Mouse (Mus musculus) thymus, postnatal 0 days (tissue): ENCODE measurements around the gene Scrg1. TPM values are rescaled to one million over a fixed set of nuclear protein-coding genes. Genes with fewer than 3 reads are reported as not detected.
"Not testable (repeated sequence)": the region's sequence is repeated elsewhere in the genome, so short reads cannot be mapped to it uniquely, and the experiment has no call there.

ENCODE experiments used
- DNase-seq: peaks from one replicate; pipeline ENCODE4 v3.0.0-alpha.2; 2015; ENCODE audit warnings: low spot score
- polyA plus RNA-seq: library from polyadenylated mRNA; unstranded; fragments of >200 nt; fragmentation: Nextera tagmentation; extraction: Ambion mirVana; gene quantifications from 2 replicates; pipeline ENCODE4 v1.2.1, GENCODE M21; 2015

The Scrg1 gene
- polyA plus RNA-seq, 1 experiment from 2014 or later, result not detected

DNA sequence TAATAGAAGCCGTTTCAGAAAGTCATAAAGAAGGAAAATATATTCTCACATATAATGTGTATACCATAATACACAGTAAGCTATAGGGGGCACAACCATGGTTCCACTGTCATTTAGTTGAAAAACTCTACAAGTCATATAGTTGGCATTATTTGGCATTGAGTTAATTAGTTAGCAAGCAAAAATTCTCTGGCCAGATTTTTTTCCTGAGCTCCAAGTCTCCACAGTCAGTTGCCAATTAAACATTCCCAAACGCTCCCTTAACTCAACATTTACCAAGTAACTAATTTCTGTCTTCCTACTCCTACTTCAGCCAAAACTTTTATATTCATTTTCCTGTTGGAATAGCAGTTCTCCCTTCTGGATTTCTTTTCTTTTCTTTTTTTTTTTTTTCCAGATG is 2.4 kb upstream of the Scrg1 start:
- no peak for DNase-seq

DNA sequence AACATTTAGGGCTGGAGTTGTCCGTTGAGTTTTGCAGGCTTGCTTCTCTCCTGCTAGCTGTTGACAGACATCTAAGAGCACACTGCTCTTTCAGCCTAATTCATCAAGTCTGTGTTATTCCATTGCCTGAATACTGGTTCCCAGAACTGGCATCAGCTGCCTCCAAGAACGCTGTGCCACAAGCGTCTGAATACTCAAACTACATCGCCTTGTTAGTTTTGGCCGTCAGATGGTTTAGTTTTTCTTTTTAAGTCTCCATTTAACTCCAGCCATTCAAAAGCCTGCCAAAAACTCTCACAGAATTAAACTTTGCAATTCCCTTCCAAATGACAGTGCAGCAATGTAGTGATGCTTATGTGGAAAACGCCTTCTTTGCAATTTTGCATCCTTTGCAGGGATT is 1.4 kb downstream of the Scrg1 start:
- no peak for DNase-seq

DNA sequence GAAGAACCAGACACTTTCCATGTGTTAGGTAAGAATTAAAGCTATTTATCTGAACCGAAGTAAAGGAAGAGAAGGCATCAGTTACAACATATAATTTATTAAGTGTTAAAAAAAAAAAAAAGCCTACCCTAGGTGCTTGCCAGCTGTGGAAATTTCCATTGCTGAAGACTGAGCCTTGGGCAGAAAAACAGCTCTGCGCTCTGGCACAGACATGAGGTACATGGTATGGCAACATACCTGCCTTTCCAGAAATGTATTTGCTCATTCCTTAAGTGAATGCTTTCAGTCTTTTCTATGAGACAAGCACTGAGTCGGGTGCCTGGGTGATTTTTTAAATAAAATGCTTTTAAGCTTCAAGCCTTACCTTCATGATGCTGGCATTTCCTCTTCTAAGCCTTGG is 2.2 kb downstream of the Scrg1 start:
- no peak for DNase-seq

DNA sequence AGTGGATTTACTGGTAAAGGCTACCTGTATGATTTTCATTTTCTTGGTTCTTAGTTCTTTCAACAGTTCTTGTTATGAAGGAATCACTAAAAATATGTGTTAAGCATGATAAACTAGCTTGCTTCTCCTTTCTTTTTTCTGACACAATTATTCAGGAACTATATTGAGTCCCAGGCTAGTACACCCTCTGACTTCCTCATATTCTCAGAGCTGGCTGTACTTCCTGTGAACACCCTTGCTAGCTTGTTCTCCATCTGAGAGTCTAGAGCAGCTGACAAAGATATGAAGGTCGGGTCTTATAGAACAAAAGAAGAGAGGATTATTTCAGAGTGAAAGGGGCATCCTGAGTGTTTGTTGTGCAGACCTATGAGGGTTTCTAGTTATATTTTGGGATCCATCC is 7.1 kb downstream of the Scrg1 start:
- no peak for DNase-seq

DNA sequence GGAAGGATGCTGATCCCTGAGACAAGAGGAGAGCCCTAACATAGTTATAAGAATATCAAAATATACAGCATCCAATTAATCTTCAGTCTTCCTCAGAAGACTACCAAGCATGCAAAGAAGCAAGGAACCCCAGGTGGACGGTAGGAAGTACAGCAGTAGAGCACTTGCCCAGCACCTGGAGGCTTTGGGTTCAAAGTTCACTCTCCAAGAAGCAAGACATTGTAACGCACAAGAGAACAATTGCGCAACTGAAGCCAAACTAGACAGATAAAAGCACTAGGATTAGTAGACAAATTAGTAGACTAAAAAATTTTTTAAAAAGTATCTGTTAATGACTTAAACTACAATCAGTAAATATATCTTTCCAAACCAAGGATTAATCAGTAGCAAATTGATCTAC is 8.0 kb downstream of the Scrg1 start:
- DNase-seq, result no peak

DNA sequence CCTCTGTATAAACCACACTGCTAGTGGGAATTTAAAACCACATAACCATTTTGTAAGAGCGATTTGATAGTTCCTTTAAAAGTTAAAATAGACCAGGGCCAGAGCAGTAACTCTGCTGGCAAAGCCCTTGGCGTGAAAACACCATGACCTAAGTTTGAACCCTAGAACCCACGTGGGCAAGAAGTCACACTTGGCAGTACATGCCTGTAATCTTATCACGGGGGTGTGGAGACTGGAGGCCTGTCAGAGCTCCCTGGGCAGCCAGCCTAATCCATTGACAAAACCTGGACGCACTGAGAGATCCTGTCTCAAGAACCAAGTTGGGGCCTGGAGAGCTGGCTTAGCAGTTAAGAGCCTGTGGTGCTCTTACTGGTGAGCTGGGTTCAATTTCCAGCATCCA is 12.9 kb downstream of the Scrg1 start:
- DNase-seq, result no peak

DNA sequence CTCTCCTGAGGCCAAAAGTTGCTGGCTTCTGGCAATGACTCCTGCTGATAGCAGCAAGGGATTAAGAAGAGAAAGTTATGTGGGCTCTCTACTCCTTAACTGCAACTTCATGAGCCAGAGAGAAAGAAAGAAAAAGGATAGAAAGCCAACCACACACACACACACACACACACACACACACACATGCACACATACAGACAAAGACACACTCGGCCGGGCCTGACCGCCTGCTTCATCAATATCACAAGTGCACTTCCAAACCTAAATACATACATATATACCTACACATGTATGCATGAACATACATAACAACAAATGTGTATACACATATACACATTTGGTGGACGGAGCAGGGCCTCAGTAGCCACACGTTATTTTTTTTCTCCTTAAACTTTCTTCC is 15.1 kb downstream of the Scrg1 start:
- DNase-seq, result no peak

DNA sequence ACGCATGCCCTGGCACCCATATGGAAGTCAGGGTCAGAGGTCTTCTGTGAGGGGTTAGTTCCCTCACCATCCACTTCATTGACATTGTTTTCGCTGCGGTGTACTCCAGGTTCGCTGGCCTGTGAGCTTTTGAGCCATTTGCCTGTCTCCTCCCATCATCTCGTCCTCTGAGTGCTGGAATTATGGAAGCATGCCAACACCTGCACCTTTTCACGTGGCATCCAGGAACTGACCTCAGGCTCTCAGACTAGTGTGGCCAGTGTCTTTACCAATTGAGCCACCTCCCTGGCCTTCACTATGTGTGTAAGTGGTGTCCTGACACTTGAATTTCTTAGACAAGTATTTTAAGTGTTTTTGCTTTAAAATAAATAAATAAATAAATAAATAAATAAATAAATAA is 18.0 kb downstream of the Scrg1 start:
- DNase-seq, result no peak

DNA sequence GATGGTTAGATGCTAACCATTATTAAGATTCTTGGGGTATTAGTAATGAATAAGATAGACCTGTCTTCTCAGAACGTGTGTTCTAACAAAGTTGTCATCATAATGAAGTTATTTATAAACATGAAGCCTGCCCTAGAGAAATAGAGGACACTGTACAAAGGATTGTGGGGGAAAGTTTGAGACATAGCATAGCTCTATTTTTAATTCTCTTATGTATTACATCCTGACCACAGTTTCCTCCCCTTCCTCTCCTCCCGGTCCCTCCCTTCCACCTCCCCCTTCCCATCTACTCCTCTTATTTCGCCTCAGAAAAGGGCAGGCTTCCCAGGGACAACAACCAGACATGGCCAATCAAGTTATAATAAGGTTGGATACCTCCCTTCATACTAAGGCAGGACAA is 22.7 kb downstream of the Scrg1 start:
- no peak for DNase-seq

DNA sequence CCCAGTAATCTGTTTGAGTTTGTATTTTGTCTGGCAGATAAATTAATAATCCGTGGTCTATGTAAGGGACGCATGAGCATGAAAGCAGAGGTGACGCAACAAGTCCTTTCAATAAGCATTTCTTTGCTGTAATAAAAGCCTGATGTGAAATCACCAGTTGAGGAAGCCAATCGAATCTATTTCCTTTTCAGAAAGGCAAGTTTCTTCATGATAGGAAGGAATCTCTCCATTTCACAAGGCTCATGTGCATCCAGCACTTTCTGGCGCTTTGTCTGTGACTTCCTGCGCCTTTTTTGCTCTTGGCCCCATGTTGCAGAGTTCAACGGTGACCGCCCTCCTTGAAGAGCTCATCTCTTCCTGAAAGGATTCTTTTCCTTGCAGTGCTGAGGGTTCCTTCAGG is 24.0 kb downstream of the Scrg1 start:
- no peak for DNase-seq

DNA sequence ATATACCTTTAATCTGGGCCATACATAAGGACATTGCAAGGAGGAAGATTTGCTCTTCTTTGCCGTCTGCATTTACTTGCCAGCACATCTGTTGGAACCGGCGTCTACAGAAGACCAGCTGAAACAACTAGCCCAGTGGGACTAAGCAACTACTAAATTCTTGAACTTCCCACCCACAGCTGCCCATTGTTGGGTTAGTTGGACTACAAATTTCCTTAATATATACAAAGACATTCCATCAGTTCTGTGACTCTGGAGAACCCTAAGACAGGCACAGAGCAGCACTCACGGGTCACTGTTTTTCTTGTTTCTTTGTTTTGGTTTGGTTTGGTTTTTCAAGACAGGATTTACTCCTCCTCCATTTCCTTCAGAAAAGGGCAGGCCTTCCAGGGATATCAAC is 24.9 kb downstream of the Scrg1 start:
- no peak for DNase-seq

DNA sequence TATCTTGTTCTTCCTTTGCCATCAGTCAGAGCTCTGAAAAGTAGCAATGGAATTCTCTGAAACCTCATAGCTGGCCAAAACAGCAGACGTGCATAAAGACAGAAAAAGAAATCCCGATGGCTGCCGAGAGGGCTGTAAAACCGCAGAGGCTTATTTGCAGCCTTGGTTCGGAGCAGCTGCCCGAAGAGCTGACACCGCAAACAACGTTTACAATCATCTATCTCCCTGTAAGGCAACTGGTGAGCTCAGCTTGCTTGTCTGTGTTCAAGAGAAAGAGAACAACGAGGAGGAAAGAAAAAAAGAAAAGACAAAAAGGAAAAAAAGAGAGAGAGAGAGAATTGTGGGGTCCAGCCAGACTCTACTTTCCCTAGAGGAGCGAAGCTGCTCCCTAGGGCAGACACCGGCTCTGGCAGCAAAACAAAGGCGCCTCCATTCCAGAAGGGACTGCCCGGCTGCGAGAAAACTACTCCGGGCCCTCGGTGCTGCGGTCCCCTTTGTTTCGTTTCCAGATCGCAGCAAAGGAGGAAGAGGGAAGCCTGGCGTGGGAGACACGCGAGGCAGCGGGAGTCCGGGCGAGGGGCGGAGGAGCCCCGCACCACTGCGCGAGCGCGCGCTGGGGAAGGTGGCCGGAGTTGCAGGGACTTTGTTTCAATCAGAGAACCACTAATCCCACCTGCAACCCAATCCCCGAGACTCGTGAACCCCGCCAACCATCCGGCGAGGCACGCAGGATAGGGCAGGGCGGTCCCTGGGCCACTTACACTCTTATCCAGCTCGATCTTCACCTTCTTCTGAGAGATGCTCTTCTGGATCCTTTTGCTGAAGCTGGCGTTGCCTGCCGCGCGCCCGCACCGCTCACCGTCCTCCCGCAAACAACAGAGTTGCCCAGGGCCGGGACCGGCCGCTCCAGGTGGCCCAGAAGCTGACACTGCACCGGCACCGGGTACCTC is 31.0 kb downstream of the Scrg1 start:
- DNase-seq, result peak; percentile 52

DNA sequence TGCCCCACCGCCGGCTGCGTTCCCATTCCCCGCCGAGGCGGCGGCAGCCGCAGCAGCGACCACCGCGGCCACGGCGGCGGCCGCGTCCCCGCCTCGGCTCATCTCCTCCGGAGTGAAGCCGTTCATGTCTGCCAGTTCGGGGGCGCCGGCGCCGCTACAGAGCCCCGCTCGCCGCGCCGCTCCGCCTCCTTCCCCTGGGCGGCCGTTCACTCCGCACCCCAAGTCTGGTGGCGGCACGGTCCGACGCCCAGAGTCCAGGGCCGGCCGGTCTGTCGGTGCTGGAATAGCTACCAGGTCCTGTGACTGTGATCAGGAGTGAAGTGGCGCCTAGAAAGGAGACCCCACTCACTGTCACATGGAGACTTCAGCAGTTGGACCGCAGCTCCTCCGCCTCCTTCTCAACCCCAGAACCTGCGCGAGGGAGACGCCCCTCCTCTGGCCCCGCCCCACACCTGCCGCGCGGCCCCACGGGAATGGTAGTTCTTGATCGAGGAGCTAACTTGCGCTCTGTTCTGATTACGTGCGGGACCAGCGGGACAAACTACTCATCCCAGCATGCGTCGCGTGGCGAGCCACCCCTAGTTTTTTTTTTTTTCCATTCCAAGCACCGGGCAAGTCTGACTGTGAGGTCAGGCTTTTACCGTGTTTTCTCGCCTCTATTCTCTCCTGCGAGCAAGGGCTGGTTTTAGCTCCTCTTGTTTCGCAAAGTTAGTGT is 31.9 kb downstream of the Scrg1 start, which contains the start of gene Sap30:
Gene Sap30 (minus strand): TSS at position 420 of the 715 bp plus-strand sequence.
- DNase-seq, result peak; percentile 98

DNA sequence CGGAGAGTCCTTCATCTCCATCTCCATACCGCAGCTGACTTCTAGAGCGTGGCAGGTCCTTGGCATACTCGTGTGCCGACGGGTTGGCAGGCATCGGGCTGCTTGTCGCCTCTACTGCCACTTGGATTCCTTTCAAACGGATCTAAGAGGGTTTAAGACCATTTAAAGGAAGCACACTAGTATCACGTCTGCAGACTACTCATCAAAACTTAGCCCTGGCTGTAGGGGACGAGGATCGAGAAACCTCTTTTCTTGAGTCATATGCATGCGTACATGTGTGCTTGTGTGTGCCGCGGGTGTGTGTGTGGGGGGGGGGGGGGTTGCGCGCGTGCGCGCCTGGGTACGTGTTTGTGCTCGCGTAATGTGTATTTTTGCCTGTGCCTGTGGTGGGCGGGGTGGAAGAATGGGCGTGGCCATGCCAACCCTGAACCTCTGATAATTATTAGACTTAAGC is 32.6 kb downstream of the Scrg1 start:
- peak; percentile 70 for DNase-seq

DNA sequence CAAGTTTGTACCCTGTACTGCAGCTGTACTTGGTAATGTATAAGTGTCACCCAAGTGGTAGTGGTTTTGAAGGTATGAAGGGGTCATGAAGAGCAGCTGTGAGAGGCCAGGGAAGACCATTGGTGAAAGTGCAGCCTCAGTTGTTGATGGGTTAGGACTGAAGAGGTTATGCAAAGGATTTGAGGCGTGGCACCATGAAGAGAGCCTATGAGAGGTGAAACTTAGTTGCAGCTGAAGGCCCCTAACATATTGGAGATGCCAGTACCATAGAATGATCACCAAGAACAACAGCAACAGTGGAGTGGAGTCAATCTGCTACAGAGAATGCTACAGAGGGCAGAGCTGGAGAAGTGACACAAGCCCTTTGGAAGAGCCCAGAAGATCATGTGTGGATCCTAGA is 33.6 kb downstream of the Scrg1 start:
- DNase-seq, result no peak

DNA sequence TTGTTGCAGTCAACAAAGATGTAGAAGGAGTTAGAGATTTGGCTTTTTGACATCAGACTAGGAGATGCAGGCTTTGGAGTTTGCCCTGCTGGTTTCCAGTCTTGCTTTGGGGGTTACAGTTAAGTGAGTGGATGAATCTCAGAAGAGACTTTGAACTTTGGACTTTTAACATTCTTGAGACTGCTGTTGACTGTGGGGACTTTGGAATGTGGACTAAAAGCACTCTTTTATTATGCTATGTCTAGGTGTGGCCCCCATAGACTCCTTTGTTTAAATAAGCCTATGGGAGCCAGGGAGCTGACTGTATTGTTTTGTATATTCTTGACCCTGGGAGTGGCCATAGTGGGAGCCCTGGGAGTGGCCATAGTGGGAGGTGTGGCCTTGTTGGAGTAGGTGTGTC is 34.2 kb downstream of the Scrg1 start:
- DNase-seq, result no peak

DNA sequence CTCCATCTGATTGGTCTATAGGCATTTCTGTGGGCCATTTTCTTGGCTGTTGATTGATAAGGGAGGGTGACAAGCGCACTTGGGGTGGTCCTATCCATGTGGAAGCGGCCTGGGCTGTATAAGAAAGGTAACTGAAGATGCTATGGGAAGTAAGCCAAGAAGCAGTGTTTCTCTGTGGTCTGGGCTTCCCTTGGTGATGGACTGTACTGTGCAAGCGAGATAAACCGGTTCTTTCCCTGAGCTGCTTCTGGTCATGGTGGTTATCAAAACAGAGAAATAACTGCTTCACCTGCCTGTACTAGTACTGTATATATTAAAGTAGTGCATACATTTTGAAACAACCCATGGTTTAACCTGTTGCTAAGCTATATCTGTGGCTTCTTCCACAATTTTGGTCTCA is 36.1 kb downstream of the Scrg1 start:
- no peak for DNase-seq

DNA sequence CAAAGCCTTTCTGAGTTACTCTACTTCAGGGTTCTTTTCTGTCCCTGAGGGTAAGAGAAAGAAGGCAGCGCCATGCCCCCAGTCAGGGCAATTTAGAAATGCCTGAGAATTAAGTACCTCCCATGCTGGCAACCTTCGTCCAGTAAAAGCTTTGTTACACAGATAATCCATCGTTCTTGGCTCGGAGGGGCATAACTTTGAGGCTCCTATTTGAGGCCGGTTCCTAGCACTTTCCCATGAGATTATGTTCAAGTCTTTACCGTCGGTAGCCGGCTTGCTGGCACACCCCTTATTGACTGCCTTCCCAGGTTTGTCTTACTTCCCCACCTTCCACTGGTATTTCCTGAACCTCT is 42.7 kb downstream of the Scrg1 start:
- DNase-seq, result no peak

DNA sequence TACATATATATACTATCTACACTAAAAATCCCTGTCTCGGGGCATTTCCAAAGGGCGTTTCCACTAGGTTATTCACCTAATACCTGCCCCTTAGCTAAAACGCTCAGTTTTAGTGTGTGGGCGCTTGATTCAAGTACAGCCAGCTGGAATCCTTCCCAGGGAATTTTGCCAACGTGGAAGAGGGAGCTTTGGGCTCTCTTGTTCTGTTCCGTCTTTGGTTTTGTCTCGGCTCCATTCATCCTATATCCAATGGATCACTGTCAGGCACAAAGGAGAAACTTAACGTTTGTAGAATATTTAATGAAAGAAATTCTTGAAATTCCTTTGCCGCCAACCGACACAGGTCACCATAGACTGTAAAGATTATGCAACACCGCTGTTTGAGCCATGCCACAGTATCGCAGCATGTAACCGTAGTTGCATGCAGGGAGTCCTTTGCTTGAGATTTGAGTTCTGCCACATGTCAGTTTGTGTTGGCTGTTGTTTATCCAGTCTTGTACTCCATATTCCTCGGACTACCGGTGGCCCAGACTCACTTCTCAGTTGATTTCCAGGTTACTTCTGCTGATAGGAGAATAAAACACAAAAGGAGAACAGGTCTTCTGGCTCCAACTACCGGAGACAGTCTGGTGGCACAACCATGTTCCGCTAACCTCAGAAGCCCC is 43.3 kb downstream of the Scrg1 start:
- DNase-seq, result no peak

DNA sequence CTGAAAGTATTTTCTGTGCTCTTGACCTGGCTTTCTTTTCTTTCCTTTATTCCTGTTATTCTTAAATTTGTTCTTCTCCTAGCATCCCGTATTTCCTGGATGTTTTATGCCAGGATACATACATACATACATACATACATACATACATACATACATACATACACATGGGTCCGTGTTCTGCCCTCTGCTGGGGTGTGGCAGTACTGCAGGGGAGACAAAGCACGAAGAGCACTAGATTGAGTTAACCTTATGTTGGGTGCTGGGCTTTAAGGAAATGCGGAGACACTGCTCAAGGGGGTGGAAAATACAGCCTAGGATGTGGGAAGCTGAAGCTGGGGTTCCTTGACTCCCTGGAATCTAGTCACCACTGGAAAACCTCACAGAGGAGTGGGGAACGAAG is 47.9 kb downstream of the Scrg1 start:
- DNase-seq, result peak; percentile 78

DNA sequence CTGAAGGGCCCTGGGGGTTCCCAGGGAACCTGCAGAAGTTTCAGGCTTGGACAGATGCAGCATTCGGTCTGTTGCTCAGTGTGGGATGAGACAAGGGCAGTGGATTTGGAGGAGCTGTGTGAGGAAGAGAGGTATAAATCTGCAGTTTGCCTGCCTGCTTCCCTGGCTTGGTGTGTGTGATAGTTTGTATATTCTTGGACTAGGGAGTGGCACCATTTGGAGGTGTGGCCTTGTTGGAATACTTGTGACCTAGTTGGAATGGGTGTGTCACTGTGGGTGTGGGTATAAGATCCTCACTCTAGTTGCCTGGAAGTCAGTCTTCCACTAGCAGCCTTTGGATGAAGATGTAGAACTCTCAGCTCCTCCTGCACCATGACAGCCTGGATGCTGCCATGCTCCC is 49.8 kb downstream of the Scrg1 start:
- not testable (repeated sequence) for DNase-seq

DNA sequence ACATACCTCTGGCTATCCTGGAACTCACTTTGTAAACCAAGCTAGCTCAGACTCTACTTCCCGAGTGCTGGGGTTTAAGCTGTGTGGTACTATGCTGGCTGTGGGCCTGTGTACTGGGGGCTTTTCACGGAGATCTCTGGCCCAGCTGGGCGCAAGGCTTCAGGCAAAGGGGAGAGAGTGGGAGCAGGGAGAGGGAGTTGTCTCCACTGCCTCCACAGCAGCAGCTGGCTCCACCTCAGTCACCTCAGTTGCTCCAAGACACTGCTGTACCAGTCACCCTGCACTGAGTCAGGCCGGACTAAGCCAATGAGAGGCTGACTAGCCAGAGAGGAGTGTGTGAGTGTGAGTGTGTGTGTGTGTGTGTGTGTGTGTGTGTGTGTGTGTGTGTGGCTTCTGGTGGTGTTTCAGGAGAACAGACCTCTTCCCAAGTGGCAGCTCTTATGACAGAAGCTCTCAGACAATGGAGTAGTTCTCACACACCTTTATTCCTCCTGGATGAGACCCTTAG is 51.9 kb downstream of the Scrg1 start:
- DNase-seq, result no peak
